Mouse (Mus musculus) embryonic facial prominence, embryonic 14.5 days (tissue): ENCODE results near the gene Sh3bp4. TPM values are rescaled to one million over a fixed set of nuclear protein-coding genes. Genes with fewer than 3 reads are reported as not detected.

Experiments used
- ATAC-seq: fragments of 200-750 bp; cut with Nextera tagmentation; 2 replicates; pipeline ENCODE4 v1.8.0; 2017; ENCODE audit warnings: low read depth, moderate number of reproducible peaks, moderate TSS enrichment
- DNase-seq: peaks from one replicate; pipeline ENCODE4 v3.0.0-alpha.2; 2015; ENCODE audit warnings: low spot score
- H3K27ac ChIP-seq: fragments of 300-500 bp; sonication (generic); replicated peaks from 2 replicates; pipeline ENCODE4 v1.5.1; 2014; ENCODE audit warnings: low read depth, mild to moderate bottlenecking, low read length, moderate library complexity
- H3K27me3 ChIP-seq: fragments of 300-500 bp; sonication (generic); replicated peaks from 2 replicates; pipeline ENCODE4 v1.6.1; 2014; ENCODE audit warnings: low read length; ENCODE audit not compliant: control insufficient read depth, insufficient read depth
- H3K36me3 ChIP-seq: fragments of 300-500 bp; sonication (generic); 2 replicates; pipeline ENCODE4 v1.6.1; 2014; ENCODE audit warnings: low read length, mixed read lengths; ENCODE audit not compliant: control insufficient read depth, insufficient read depth
- H3K4me1 ChIP-seq: fragments of 300-500 bp; sonication (generic); 2 replicates; pipeline ENCODE4 v1.6.1; 2014; ENCODE audit warnings: antibody characterized with exemption, low read length; ENCODE audit not compliant: control insufficient read depth, insufficient read depth
- H3K4me2 ChIP-seq: fragments of 300-500 bp; sonication (generic); 2 replicates; pipeline ENCODE4 v1.6.1; 2014; ENCODE audit warnings: low read depth, mild to moderate bottlenecking, low read length, moderate library complexity, mixed read lengths
- H3K4me3 ChIP-seq: fragments of 300-500 bp; sonication (generic); 2 replicates; pipeline ENCODE4 v1.5.1; 2014; ENCODE audit warnings: low read depth, mild to moderate bottlenecking, low read length
- H3K9ac ChIP-seq: fragments of 300-500 bp; sonication (generic); 2 replicates; pipeline ENCODE4 v1.6.1; 2014; ENCODE audit warnings: low read depth, mild to moderate bottlenecking, low read length, moderate library complexity, mixed read lengths
- H3K9me3 ChIP-seq: fragments of 300-500 bp; sonication (generic); 2 replicates; pipeline ENCODE4 v1.6.1; 2016; ENCODE audit warnings: low read length; ENCODE audit not compliant: control insufficient read depth
- WGBS: fragments of 180-500 bp; shearing (Covaris S2); extraction: QIAGEN DNeasy Blood & Tissue Kit; methylation state at CpG from one replicate; pipeline ENCODE4 v1.1.7; 2014; 5-methylcytosine and 5-hydroxymethylcytosine counted together
- polyA plus RNA-seq: library from polyadenylated mRNA; unstranded; fragments of >200 nt; fragmentation: Nextera tagmentation; extraction: Ambion mirVana; gene quantifications from 2 replicates; pipeline ENCODE4 v1.2.1, GENCODE M21; 2014

Gene Sh3bp4
- polyA plus RNA-seq, 1 experiment from 2014 or later = 23.1 TPM

- ATAC-seq = no peak
- WGBS = 59% methylated on average over 5 of the region's 5 CpGs
- peaks cover 47% of the 10 kb centered on the region for H3K4me1 ChIP-seq
Observed at GRCm38 (mm10) chr1:89093696-89094095, 23.5 kb downstream of the Sh3bp4 start.

GRCm38 (mm10) chr1:89094416-89094815 lies 24.2 kb downstream of the Sh3bp4 start:
- DNase-seq (no peak), ATAC-seq (no peak)
- H3K4me3 ChIP-seq = no peak overlapping the region
- H3K4me1 ChIP-seq = peaks cover 47% of the 10 kb centered on the region
- no peak overlapping the region for H3K9ac ChIP-seq
- no peaks in the 10 kb centered on the region for H3K36me3 ChIP-seq
- 44% methylated on average over 4 of the region's 4 CpGs for WGBS
- no peaks in the 10 kb centered on the region for H3K27me3 ChIP-seq
- H3K9me3 ChIP-seq = no peaks in the 10 kb centered on the region
- no peak overlapping the region for H3K27ac ChIP-seq
- H3K4me2 ChIP-seq = no peak overlapping the region

More at GRCm38 (mm10) chr1:89093696-89094095, 23.5 kb downstream of the Sh3bp4 start:
- Histone ChIP-seq H3K27me3 (no peaks in the 10 kb centered on the region), H3K9me3 (no peaks in the 10 kb centered on the region), H3K36me3 (no peaks in the 10 kb centered on the region), H3K4me2 (no peak overlapping the region), H3K4me3 (no peak overlapping the region), H3K27ac (0 out of 2 replicates have a peak overlapping the region, but pooled peaks have one; percentile 88), H3K9ac (no peak overlapping the region)
- DNase-seq = no peak

- WGBS = 31% methylated on average over 14 of the region's 14 CpGs
- Histone ChIP-seq H3K27ac (no peak overlapping the region), H3K9ac (no peak overlapping the region), H3K4me1 (peaks cover 42% of the 10 kb centered on the region), H3K4me2 (0 out of 2 replicates have a peak overlapping the region, but pooled peaks have one; percentile 32), H3K36me3 (no peaks in the 10 kb centered on the region), H3K4me3 (no peak overlapping the region), H3K9me3 (no peaks in the 10 kb centered on the region), H3K27me3 (no peaks in the 10 kb centered on the region)
- DNase-seq (no peak), ATAC-seq (no peak; the same call in 1 of the 2 replicates)
Observed at GRCm38 (mm10) chr1:89095642-89096424, 25.6 kb downstream of the Sh3bp4 start.

GRCm38 (mm10) chr1:89102231-89103003 lies 32.2 kb downstream of the Sh3bp4 start:
- ATAC-seq (0 out of 2 replicates have a peak, but pooled peaks have one; percentile 26), DNase-seq (no peak)
- Histone ChIP-seq H3K27ac (peak overlapping the region; percentile 77), H3K36me3 (no peaks in the 10 kb centered on the region), H3K4me3 (no peak overlapping the region), H3K4me1 (peaks cover 27% of the 10 kb centered on the region), H3K9ac (no peak overlapping the region), H3K27me3 (no peaks in the 10 kb centered on the region), H3K9me3 (no peaks in the 10 kb centered on the region), H3K4me2 (0 out of 2 replicates have a peak overlapping the region, but pooled peaks have one; percentile 15)
- 39% methylated on average over 14 of the region's 15 CpGs for WGBS

- Histone ChIP-seq H3K27me3 (no peaks in the 10 kb centered on the region), H3K9me3 (no peaks in the 10 kb centered on the region), H3K27ac (0 out of 2 replicates have a peak overlapping the region, but pooled peaks have one; percentile 8), H3K4me2 (no peak overlapping the region), H3K4me3 (no peak overlapping the region), H3K4me1 (peaks cover 32% of the 10 kb centered on the region), H3K36me3 (no peaks in the 10 kb centered on the region), H3K9ac (no peak overlapping the region)
- DNase-seq (no peak), ATAC-seq (no peak)
- WGBS = 34% methylated on average over 3 of the region's 3 CpGs
Observed at GRCm38 (mm10) chr1:89103004-89103263, 32.7 kb downstream of the Sh3bp4 start.

GRCm38 (mm10) chr1:89103505-89103904 lies 33.3 kb downstream of the Sh3bp4 start:
- no peak for ATAC-seq
- 79% methylated on average over 12 of the region's 12 CpGs for WGBS
- Histone ChIP-seq H3K4me3 (no peak overlapping the region), H3K9ac (no peak overlapping the region), H3K27ac (peak overlapping the region; percentile 8; the same call in 1 of the 2 replicates), H3K4me2 (no peak overlapping the region), H3K27me3 (no peaks in the 10 kb centered on the region), H3K4me1 (peaks cover 38% of the 10 kb centered on the region), H3K9me3 (no peaks in the 10 kb centered on the region), H3K36me3 (no peaks in the 10 kb centered on the region)
- DNase-seq = no peak

GRCm38 (mm10) chr1:89104066-89104765 lies 34.0 kb downstream of the Sh3bp4 start:
- WGBS = 69% methylated on average over 13 of the region's 13 CpGs
- Histone ChIP-seq H3K4me2 (no peak overlapping the region), H3K4me3 (no peak overlapping the region), H3K9me3 (no peaks in the 10 kb centered on the region), H3K27me3 (no peaks in the 10 kb centered on the region), H3K27ac (no peak overlapping the region; the same call in 1 of the 2 replicates), H3K4me1 (peaks cover 43% of the 10 kb centered on the region), H3K9ac (no peak overlapping the region), H3K36me3 (no peaks in the 10 kb centered on the region)
- ATAC-seq = peak; percentile 13; the same call in 1 of the 2 replicates
- no peak for DNase-seq
